Mouse (Mus musculus) neural tube, embryonic 14.5 days (tissue): Measurements from ENCODE around the gene Atxn7l2. TPM values are rescaled to one million over a fixed set of nuclear protein-coding genes. Genes with fewer than 3 reads are reported as not detected.
"Not testable (repeated sequence)": the region's sequence is repeated elsewhere in the genome, so short reads cannot be mapped to it uniquely, and the experiment has no call there.

Experiments used
- ATAC-seq: fragments of 200-750 bp; cut with Nextera tagmentation; 2 replicates; pipeline ENCODE4 v1.8.0; 2017; ENCODE audit warnings: low read depth, mild to moderate bottlenecking, moderate TSS enrichment, moderate library complexity
- H3K27ac ChIP-seq: fragments of 300-500 bp; sonication (generic); 2 replicates; pipeline ENCODE4 v1.5.1; 2014; ENCODE audit warnings: low read depth, mild to moderate bottlenecking, control low read depth, low read length, moderate library complexity, mixed read lengths
- H3K27me3 ChIP-seq: fragments of 300-500 bp; sonication (generic); 2 replicates; pipeline ENCODE4 v1.6.1; 2014; ENCODE audit warnings: low read length; ENCODE audit not compliant: control insufficient read depth, insufficient read depth
- H3K36me3 ChIP-seq: fragments of 300-500 bp; sonication (generic); 2 replicates; pipeline ENCODE4 v1.6.1; 2014; ENCODE audit warnings: low read length, mixed read lengths; ENCODE audit not compliant: control insufficient read depth, insufficient read depth
- H3K4me1 ChIP-seq: fragments of 300-500 bp; sonication (generic); 2 replicates; pipeline ENCODE4 v1.6.1; 2014; ENCODE audit warnings: low read length; ENCODE audit not compliant: control insufficient read depth, insufficient read depth
- H3K4me2 ChIP-seq: fragments of 300-500 bp; sonication (generic); 2 replicates; pipeline ENCODE4 v1.6.1; 2014; ENCODE audit warnings: mild to moderate bottlenecking, low read depth, low read length, control low read depth
- H3K4me3 ChIP-seq: fragments of 300-500 bp; sonication (generic); 2 replicates; pipeline ENCODE4 v1.5.1; 2014; ENCODE audit warnings: low read depth, low read length, control low read depth, mixed read lengths
- H3K9ac ChIP-seq: fragments of 300-500 bp; sonication (generic); replicated peaks from 2 replicates; pipeline ENCODE4 v1.6.1; 2014; ENCODE audit warnings: low read depth, mild to moderate bottlenecking, control low read depth, low read length, mixed read lengths
- H3K9me3 ChIP-seq: fragments of 300-500 bp; sonication (generic); 2 replicates; pipeline ENCODE4 v1.6.1; 2016; ENCODE audit warnings: low read length; ENCODE audit not compliant: control insufficient read depth
- WGBS: fragments of 180-500 bp; shearing (Covaris S2); extraction: QIAGEN DNeasy Blood & Tissue Kit; methylation state at CpG from one replicate; pipeline ENCODE4 v1.1.7; 2014; 5-methylcytosine and 5-hydroxymethylcytosine counted together
- polyA plus RNA-seq: library from polyadenylated mRNA; unstranded; fragments of >200 nt; fragmentation: Nextera tagmentation; extraction: Ambion mirVana; gene quantifications from 2 replicates; pipeline ENCODE4 v1.2.1, GENCODE M21; 2014

The Atxn7l2 gene
- polyA plus RNA-seq, result 22.0 and 24.0 TPM in 2 replicates

GRCm38 (mm10) chr3:108210771-108211139 lies at the start of gene Atxn7l2:
Atxn7l2 (minus strand) TSS chr3:108210934.
- Histone ChIP-seq H3K9me3 (no peaks in the 10 kb centered on the region), H3K27me3 (no peaks in the 10 kb centered on the region; the same call in 1 of the 2 replicates), H3K27ac (peak within 1 kb of the TSS; percentile 97), H3K4me2 (peak within 1 kb of the TSS; percentile 96), H3K9ac (peak within 1 kb of the TSS; percentile 87), H3K4me1 (peaks cover 11% of the 10 kb centered on the region), H3K36me3 (peaks cover 21% of the 10 kb centered on the region; the same call in 1 of the 2 replicates), H3K4me3 (peak within 1 kb of the TSS; percentile 64)
- 0% methylated on average over 14 of the region's 14 CpGs for WGBS
- ATAC-seq, result peak; percentile 91

- no peak for ATAC-seq
- Histone ChIP-seq H3K4me1 (peaks cover 15% of the 10 kb centered on the region), H3K9ac (no peak overlapping the region), H3K27ac (no peak overlapping the region), H3K4me3 (no peak overlapping the region), H3K27me3 (no peaks in the 10 kb centered on the region), H3K9me3 (no peaks in the 10 kb centered on the region), H3K36me3 (peaks cover 8% of the 10 kb centered on the region), H3K4me2 (no peak overlapping the region)
- WGBS, result 46% methylated on average over 3 of the region's 3 CpGs
Observed at GRCm38 (mm10) chr3:108259319-108259718, 48.6 kb upstream of the Atxn7l2 start.

- Histone ChIP-seq H3K4me1 (peaks cover 15% of the 10 kb centered on the region), H3K36me3 (peaks cover 4% of the 10 kb centered on the region), H3K4me3 (peak overlapping the region; percentile 63), H3K4me2 (peak overlapping the region; percentile 49), H3K9ac (peak overlapping the region; percentile 69), H3K9me3 (no peaks in the 10 kb centered on the region), H3K27ac (no peak overlapping the region), H3K27me3 (no peaks in the 10 kb centered on the region)
- WGBS, result 79% methylated on average over 3 of the region's 3 CpGs
- ATAC-seq, result no peak
Observed at GRCm38 (mm10) chr3:108257831-108258500, 47.2 kb upstream of the Atxn7l2 start.

GRCm38 (mm10) chr3:108256719-108257637 lies 46.2 kb upstream of the Atxn7l2 start, which contains the start of gene Psma5:
Psma5 (plus strand) TSS chr3:108256926.
- Histone ChIP-seq H3K4me2 (peak within 1 kb of the TSS; percentile 65), H3K27ac (no peak within 1 kb of the TSS), H3K4me3 (peak within 1 kb of the TSS; percentile 63), H3K4me1 (peaks cover 15% of the 10 kb centered on the region), H3K9me3 (no peaks in the 10 kb centered on the region), H3K27me3 (no peaks in the 10 kb centered on the region), H3K9ac (peak within 1 kb of the TSS; percentile 69), H3K36me3 (no peaks in the 10 kb centered on the region)
- peak; percentile 100 for ATAC-seq
- under 1% methylated on average over 79 of the region's 79 CpGs for WGBS

GRCm38 (mm10) chr3:108246857-108247256 lies 36.1 kb upstream of the Atxn7l2 start:
- Histone ChIP-seq H3K9ac (no peak overlapping the region), H3K27me3 (no peaks in the 10 kb centered on the region), H3K9me3 (no peaks in the 10 kb centered on the region), H3K4me1 (no peaks in the 10 kb centered on the region), H3K4me3 (no peak overlapping the region), H3K36me3 (no peaks in the 10 kb centered on the region), H3K4me2 (no peak overlapping the region), H3K27ac (no peak overlapping the region)
- 85% methylated on average over 2 of the region's 2 CpGs for WGBS
- ATAC-seq, result no peak

GRCm38 (mm10) chr3:108241243-108241839 lies 30.6 kb upstream of the Atxn7l2 start:
- ATAC-seq, result no peak
- no peak overlapping the region for H3K27ac ChIP-seq
- WGBS, result 90% methylated on average over 3 of the region's 3 CpGs

GRCm38 (mm10) chr3:108237474-108238102 lies 26.9 kb upstream of the Atxn7l2 start:
- H3K27me3 ChIP-seq, result not testable (repeated sequence)
- 82% methylated on average over 4 of the region's 4 CpGs for WGBS

More at GRCm38 (mm10) chr3:108241243-108241839, 30.6 kb upstream of the Atxn7l2 start:
- no peaks in the 10 kb centered on the region for H3K36me3 ChIP-seq
- no peaks in the 10 kb centered on the region for H3K9me3 ChIP-seq
- no peak overlapping the region for H3K4me2 ChIP-seq
- no peak overlapping the region for H3K9ac ChIP-seq
- H3K27me3 ChIP-seq, result no peaks in the 10 kb centered on the region
- H3K4me3 ChIP-seq, result no peak overlapping the region
- no peaks in the 10 kb centered on the region for H3K4me1 ChIP-seq

GRCm38 (mm10) chr3:108231646-108232045 lies 20.9 kb upstream of the Atxn7l2 start:
- Histone ChIP-seq H3K36me3 (no peaks in the 10 kb centered on the region), H3K4me3 (no peak overlapping the region), H3K27ac (no peak overlapping the region), H3K9ac (no peak overlapping the region), H3K9me3 (no peaks in the 10 kb centered on the region), H3K4me1 (peaks cover under 1% of the 10 kb centered on the region; the same call in 1 of the 2 replicates), H3K4me2 (no peak overlapping the region), H3K27me3 (peaks cover 9% of the 10 kb centered on the region)
- 87% methylated on average over 4 of the region's 4 CpGs for WGBS
- ATAC-seq, result no peak

More at GRCm38 (mm10) chr3:108237474-108238102, 26.9 kb upstream of the Atxn7l2 start:
- ATAC-seq, H3K4me1 ChIP-seq, H3K9ac ChIP-seq, H3K9me3 ChIP-seq, H3K4me2 ChIP-seq, H3K4me3 ChIP-seq, H3K36me3 ChIP-seq, H3K27ac ChIP-seq: not testable (repeated sequence)
